Mouse (Mus musculus) liver, adult (tissue): ENCODE results near the gene Erbin.

ENCODE experiments used
- GATA4 ChIP-seq: IDR thresholded peaks from 2 replicates; pipeline ENCODE4 v1.6.1; 2014; ENCODE audit warnings: mild to moderate bottlenecking, low read length; ENCODE audit not compliant: insufficient replicate concordance

Gene Erbin

GRCm38 (mm10) chr13:103870117-103870516 is 50.2 kb downstream of the Erbin start:
- no peak for TF ChIP-seq GATA4

DNA sequence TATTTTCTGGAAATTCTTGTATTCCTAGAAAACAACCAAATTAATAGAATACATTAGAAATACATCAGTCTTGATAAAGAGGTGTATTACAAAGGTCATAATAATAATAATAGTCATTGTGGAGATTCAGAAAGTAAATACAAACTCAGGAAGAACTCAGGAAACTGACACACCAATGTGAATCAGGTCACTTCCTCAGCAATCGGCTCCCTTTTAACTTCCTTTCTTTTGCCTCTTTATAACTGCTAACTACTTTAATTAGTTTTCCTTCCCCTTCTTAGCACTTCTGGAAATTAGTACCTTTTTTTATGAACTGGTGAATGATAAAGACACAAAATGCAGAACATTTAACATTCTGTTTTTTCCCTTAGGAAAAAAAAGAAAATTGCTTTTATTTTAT is 51.4 kb downstream of the Erbin start:
- no peak for TF ChIP-seq GATA4

DNA sequence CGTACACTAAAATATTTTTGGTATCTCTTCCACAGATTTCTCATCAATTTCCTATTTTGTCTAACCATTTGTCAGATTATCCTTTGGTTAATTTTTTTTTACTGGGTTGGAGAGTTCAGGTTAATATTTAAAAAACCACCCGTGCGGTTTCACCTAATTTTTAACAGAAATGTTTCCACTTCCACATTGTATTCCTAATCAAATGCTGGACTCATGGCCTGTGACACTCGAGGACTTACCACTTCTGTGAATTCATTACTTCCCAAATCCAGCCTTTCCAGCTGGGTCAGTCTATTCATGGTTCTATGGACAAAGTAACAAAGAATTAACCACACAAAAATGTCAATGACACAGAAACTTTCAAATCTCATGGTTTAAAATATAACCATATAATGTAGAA is 58.3 kb downstream of the Erbin start:
- TF ChIP-seq GATA4 = no peak

GRCm38 (mm10) chr13:103859041-103859440 is 61.3 kb downstream of the Erbin start:
- TF ChIP-seq GATA4 = no peak

GRCm38 (mm10) chr13:103847614-103848013 is 72.7 kb downstream of the Erbin start:
- TF ChIP-seq GATA4 = no peak

- TF ChIP-seq GATA4 = no peak
These were observed 78.8 kb downstream of the Erbin start for GRCm38 (mm10) chr13:103841287-103842201.

- TF ChIP-seq GATA4 = no peak
These were observed 81.7 kb downstream of the Erbin start for GRCm38 (mm10) chr13:103838619-103839018.

DNA sequence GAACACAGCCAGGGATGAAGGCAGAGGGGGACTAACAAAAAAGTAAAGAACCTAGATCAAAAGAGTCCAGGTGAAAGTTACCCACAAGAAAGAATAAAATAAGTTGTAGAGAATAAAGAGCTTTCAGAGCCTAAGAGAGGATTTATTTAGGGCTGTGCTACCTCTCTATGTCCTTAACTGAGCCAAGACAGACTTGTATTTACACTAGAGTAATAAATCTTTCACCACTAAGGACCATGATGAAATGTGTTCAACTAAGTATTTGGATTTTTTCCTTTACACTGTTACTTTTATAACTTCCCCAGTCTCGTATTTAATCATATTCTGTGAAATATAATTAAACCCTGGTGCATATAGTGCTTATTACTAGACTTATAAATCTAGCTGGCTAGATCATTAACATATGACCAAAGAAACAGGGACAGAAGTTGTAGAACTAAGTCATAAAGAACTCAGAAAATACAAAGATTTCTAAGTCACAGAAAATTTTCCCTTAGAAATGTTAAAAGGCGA is 90.6 kb downstream of the Erbin start:
- TF ChIP-seq GATA4 = no peak

- no peak for TF ChIP-seq GATA4
These were observed 98.0 kb downstream of the Erbin start for GRCm38 (mm10) chr13:103822270-103822669.

GRCm38 (mm10) chr13:103819377-103819776 is 100.9 kb downstream of the Erbin start:
- TF ChIP-seq GATA4 = no peak

- TF ChIP-seq GATA4 = no peak
These were observed 102.4 kb downstream of the Erbin start for GRCm38 (mm10) chr13:103817935-103818334.

DNA sequence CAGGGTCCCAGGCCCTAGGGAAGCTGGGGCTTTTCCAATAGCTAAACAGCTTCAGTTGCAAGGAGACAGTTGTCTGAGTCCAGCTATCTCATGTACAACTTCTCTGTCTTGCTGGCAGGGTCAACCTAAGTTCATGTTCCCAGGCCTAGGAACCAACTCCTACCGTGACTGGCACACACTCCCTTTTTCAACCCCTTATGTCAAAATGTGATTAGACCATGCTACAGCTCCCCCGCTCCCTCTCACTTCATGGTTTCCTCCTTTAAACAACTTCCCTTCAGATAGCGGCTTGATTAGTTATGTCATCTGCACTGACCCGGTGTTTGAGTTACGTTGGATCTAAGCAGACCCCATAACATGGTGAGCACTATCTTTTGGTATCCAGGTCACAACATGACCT is 112.8 kb downstream of the Erbin start:
- TF ChIP-seq GATA4 = no peak

DNA sequence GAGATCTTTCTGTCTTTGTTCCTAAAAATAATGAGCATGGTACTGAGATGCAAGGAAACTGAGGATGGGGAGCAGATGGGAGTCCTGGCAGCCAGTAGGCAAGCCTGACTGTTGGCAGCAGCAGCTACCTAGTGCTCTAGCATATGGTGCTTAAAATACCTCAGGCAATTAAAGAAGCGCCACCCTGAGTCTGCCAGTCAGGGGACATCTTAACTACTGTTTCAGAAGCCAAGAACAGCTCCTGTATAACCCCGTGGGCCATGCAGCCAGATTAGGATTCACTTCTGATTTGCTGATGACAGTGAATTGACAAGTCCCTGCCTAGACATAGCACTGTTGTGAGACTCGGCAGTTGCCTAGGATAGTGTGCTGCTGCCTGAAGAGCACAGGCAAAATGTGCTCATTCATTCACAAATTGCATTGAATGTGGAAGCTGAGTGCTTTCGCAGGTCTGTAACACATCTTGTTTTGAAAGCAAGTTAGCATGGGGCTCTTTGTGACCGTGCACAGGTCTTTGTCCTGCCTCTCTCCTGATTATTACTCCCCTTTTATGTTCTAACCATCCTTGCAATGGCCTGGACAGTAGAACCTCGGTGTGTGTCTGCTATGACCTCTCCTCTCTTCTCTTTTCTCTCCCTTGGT is 114.0 kb downstream of the Erbin start:
- no peak for TF ChIP-seq GATA4

DNA sequence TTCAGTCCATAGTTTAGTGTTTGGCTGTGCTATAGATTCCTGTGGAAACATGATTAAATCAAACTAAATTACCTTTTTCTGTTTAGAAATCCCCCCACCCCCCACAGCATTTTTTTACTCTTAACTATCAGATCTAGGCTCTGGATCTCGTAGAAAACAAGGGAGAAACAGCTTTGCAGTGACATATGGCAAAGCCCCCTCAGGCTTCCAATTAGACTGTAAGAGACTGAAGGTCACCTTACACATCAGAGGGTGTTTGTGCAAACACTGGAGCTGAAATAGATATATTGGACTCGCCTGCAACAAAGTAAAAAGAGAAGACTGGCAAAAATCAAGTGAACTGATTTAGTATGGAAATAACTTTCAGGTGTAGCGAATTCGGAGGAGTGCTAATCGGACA is 116.6 kb downstream of the Erbin start:
- no peak for TF ChIP-seq GATA4

GRCm38 (mm10) chr13:103801021-103801420 is 119.3 kb downstream of the Erbin start:
- TF ChIP-seq GATA4 = no peak
